Mouse (Mus musculus) embryonic fibroblast, embryonic 13.5 days (primary cell): ENCODE measurements around the gene Ddias.

ENCODE experiments used
- CTCF ChIP-seq: IDR thresholded peaks from 2 replicates; pipeline ENCODE4 v1.5.1; 2011; ENCODE audit warnings: mild to moderate bottlenecking, control low read depth, low read length, moderate library complexity, borderline replicate concordance; ENCODE audit not compliant: insufficient read depth
- POLR2A ChIP-seq: IDR thresholded peaks from 2 replicates; pipeline ENCODE4 v1.6.1; 2011; ENCODE audit warnings: low read depth, mild to moderate bottlenecking, control low read depth, low read length, moderate library complexity

DNA sequence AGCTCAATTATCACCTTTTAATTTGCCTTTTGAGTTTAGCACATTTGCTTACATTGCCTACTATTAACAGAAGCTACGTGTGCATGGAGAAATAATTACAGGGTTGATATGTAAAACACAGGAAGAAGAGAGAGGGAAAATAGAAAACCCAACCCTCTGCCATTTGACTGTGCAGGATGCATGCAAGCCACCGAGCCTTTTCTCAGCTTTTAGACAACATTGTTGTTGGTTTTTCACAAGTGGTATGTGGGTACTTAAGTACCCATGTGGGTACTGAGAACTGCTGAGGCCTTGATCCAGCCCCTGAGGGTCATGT lies 46.8 kb upstream of the Ddias start:
- TF ChIP-seq CTCF = no peak
- no peak for TF ChIP-seq POLR2A
